Mouse (Mus musculus): Measurements from ENCODE around the gene Kirrel.

GRCm38 (mm10) chr3:87214221-87214864 lies 39.8 kb upstream of the Kirrel start:
- TF ChIP-seq POLR2A (IDR thresholded peaks at IDR 0.05; ENCODE audit: insufficient read length, low read depth) = no peak
- no peak for TF ChIP-seq USF1 (IDR thresholded peaks at IDR 0.05; ENCODE audit: low read depth)
- no peak for TF ChIP-seq MYOD1 (IDR thresholded peaks at IDR 0.05; ENCODE audit: control insufficient read depth in 1 of 3, insufficient read length in 2 of 3, low read depth in 2 of 3)
- TF ChIP-seq CEBPB (IDR thresholded peaks at IDR 0.05; ENCODE audit: insufficient read depth, poor library complexity, severe bottlenecking) = no peak
- TF ChIP-seq MAX (IDR thresholded peaks at IDR 0.05; ENCODE audit: low read depth) = no peak
- no peak for TF ChIP-seq MYOG (IDR thresholded peaks at IDR 0.05; ENCODE audit: control insufficient read depth in 1 of 3, insufficient read depth in 1 of 3, insufficient read length in 2 of 3, low read depth in 2 of 3)
- no peak for TF ChIP-seq TCF12 (IDR thresholded peaks at IDR 0.05; ENCODE audit: insufficient read depth, poor library complexity, severe bottlenecking)
- no peak for TF ChIP-seq REST (IDR thresholded peaks at IDR 0.05; ENCODE audit: insufficient read depth, insufficient read length)
- no peak for TF ChIP-seq POLR2AphosphoS2 (IDR thresholded peaks at IDR 0.05; ENCODE audit: insufficient read length, low read depth)

All from myocyte (in vitro differentiated cells).